Mouse (Mus musculus) activated CD4-positive, CD25-positive, alpha-beta regulatory T cell, adult 4 months (primary cell): ENCODE measurements around the gene Zg16. TPM values are rescaled to one million over a fixed set of nuclear protein-coding genes. Genes with fewer than 3 reads are reported as not detected.
"Not testable (repeated sequence)": the region's sequence is repeated elsewhere in the genome, so short reads cannot be mapped to it uniquely, and the experiment has no call there.

Experiments
- ATAC-seq: one replicate; pipeline ENCODE4 v1.8.0; 2017
- polyA plus RNA-seq, 2 experiments: library from polyadenylated mRNA; unstranded; fragments of 100-300 nt; shearing (Covaris generic); gene quantifications; one replicate each; pipeline ENCODE4 v1.2.1; 2017

Gene Zg16
- polyA plus RNA-seq, 2 experiments from 2014 or later: not detected

DNA sequence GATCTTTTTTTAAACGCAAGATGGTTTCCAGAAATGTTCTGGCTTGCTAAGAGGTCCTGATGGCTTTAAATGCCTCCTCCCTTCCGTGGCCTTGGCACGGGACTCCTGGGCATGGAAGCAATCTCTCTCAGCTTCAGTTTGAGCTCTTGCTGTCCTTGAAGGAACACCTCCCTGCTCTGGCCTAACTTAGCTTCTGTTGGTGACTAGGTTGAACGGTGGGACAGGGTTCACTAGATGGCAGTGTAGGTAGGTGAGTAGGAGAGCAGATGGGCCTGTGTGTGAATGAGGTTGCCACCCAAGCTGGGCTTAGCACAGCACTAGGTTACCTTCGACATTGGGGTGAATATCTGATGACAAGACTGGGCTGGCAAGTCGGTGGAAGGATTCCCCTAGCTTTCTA is 16.8 kb upstream of the Zg16 start:
- peak; percentile 34 for ATAC-seq

DNA sequence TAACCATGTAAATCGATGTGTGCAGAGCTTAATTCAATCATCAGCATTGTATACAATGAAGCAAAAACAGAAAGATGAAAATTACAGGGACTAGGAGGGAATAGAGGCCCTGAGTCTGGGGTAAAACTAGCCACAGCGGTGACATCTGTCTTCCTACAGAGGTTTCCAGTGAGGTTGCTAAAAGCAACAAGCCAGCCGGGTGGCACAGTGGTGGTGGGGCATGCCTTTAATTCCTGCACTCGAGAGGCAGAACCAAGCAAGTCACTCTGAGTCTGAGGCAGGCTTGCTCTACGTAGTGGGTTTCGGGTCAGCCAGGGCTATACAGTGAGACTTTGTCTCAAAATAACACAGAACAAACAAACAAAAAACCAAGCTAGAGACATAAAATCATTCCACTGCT is 15.0 kb upstream of the Zg16 start:
- no peak for ATAC-seq

DNA sequence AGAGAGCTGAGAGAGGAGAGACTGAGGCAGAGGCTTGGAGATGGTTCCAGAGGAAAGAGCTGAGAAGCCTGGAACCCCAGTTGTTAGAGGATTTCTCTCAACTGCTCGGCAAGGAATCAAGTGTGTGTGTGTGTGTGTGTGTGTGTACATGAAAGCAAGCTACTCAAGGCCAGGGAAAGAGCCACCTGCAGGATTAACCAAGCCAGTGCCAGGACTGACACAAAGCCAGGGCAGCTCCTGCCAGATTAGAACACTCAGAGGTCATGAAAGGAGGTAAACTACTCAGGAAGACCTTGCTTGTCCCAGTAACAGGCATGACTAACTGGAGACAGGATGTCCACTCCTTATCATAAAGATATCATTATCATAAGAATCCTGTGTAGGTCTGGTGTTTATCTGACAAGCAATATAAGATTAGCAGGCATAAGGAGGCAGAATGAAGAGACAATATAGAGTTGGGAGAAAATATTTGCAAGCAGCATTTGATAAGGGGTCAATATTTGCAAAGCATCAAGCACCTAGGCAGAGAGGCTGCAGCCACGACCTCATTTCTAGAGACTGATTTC is 14.4 kb upstream of the Zg16 start:
- no peak for ATAC-seq

DNA sequence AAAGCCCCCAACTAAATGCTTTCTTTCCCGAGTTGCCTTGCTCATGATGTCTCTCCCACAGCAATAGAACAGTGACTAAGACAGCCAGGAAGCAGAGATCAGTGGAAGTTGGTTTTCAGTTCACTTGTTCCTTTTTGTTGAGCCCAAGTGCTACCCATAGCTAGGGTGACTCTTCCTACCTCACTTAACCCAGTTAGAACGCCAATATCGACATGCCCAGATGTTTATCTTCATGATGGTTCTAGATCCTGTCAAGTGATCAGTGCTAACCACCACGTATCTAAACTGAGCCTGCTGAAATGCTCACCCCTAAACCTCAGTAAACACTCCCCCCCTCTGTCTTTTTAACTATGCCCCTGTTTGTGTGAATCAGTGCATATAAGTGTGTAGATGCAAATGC is 12.4 kb upstream of the Zg16 start:
- no peak for ATAC-seq

DNA sequence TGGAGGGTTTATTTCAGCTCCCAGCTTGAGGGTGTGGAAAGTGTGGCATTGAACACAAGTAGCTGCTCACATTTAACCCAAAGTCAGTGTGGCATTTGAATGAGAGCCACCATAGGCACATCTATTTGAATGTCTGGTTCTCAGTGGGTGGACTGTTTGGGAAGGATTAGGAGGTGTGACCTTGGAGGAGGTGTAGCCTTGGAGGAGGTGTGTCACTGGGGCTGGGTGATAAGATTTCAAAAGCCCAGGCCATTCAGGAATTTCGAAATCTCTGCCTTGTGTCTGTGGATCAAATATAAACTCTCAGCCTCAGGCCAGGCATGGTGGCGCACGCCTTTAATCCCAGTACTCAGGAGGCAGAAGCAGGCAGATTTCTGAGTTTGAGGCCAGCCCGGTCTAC is 11.8 kb upstream of the Zg16 start:
- no peak for ATAC-seq

DNA sequence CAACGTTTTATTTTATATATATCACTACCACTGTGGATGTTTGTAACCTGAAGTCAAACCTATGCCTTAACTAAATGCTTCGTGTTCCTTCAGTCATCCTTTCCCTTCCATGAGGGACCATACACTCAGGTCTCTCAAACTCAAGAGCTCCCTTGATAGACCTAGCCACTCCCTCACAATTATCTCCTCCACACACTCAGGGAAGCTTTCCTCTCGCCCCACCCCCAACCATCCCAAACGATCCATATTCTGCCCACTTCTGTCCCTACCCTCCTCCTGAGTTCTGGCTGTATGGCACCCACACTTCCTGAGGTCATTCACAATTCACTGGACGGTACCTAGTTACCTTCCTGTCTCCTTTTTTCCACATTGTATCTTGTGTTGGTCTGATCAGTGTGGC is 11.4 kb upstream of the Zg16 start:
- ATAC-seq: no peak

DNA sequence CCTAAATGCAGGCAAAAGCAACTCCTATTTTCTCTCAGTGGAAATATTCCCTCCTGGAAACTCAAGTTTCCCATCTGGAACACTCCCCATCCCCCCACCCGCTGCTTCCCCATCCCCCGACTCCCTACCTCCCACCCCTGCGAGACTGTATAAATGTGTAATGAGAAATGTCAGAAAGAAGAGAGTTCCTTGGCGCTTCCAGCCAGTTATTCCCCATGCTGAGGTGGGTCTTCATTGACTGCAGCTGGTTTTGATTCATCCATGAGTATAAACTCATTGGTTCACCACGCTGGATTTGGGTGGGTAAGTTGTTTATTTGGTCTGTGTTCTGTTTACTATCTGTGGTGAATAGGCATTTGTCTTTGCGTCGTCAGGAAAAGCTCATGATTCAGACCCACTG is 9.3 kb upstream of the Zg16 start:
- ATAC-seq: no peak

DNA sequence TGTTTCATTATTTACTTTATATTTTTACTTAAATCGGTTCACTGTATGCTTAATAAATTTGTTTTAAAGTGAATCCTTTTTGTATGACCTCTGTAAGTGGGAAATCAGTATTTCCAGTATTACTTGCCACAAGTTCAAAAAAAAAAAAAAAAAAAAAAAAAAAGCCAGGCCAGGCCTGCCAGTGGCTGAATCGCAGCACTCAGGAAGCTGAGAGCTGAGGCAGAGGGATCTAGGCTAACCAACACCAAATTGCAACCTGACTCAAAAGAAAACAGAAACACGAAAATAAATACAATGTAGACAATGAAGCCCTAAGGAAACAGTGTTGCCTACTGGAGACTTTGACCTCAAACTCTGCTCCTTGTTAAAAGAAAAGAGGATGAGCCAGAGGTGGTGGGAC is 6.8 kb upstream of the Zg16 start:
- no peak for ATAC-seq

DNA sequence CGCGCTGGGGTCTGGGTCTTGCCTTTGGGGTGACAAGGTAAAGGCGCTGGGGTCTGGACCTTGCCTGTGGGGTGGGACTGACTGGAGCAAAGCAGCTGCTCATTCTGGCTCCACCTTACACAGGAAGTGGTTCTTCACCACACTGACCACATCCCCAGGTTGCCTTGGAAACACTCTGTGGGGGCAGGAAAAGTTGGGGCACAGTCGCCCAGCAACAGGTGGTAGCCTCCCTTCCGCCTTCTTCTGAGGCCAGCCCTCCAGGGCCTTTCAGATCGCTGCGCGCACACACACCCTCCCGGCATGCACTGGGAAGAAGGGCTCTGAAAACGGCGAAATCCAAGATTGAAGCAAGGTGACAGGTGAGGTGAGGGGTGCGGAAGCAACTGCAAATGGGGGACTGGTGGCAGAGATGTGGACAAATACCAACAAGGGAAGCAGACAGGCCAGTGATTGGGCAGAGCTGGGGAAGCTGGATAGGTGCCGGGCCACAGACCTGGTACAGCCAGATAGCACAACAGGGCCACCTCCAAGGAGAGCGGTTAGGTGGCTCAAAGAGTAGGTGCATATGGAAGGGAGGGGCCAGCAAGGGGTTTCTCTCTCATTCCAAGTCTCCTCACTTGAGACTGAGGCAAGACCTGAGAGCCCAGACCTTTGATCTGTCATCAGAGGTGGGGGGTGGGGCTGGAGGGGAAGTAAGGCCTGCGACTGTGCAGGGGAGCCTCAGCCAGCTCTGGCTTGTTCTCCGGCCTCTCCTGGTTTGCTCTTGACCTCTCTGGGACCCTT is 4.2 kb upstream of the Zg16 start, which contains the start of gene AI467606:
TSS of gene AI467606 (plus strand) at position 246 of the 783 bp plus-strand sequence.
- peak; percentile 95 for ATAC-seq

DNA sequence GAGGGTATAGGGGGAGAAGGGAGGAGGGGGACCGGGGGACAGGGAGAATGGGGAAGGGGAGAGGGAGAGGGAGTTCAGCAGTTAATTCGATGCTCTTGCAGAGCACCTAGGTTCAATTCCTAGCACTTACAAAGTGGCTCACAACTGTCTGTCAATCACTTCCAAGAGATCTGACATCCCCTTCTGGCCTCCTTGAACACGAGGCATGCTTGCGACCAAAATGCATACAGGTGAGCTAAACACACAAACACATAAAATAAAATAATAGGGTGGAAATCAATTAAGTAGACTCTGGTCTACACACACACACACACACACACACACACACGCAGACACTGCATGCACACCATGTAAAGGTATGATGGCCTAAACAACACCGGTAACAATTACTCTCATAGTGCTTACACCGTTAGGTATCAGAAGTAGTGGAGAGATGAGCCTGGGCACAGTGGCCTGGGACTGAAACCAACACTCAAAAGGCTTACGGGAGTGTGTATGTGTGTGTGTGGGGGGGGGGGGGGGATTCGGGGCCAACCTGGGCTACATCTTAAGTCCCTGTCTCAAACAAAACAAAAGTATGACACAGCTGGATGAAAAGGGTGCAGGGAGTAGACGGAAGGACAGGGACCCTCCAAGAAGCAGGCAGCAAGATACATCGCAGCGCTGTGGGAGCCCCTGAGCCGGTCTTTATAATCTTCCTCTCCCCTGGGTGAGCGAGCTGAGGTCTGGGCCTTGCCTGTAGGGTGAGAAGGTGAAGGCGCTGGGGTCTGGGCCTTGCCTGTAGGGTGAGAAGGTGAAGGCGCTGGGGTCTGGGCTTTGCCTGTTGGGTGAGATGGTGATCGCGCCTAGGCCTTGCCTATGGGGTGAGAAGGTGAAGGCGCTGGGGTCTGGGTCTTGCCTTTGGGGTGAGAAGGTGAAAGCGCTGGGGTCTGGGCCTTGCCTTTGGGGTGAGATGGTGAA is 3.3 kb upstream of the Zg16 start:
- ATAC-seq: no peak

DNA sequence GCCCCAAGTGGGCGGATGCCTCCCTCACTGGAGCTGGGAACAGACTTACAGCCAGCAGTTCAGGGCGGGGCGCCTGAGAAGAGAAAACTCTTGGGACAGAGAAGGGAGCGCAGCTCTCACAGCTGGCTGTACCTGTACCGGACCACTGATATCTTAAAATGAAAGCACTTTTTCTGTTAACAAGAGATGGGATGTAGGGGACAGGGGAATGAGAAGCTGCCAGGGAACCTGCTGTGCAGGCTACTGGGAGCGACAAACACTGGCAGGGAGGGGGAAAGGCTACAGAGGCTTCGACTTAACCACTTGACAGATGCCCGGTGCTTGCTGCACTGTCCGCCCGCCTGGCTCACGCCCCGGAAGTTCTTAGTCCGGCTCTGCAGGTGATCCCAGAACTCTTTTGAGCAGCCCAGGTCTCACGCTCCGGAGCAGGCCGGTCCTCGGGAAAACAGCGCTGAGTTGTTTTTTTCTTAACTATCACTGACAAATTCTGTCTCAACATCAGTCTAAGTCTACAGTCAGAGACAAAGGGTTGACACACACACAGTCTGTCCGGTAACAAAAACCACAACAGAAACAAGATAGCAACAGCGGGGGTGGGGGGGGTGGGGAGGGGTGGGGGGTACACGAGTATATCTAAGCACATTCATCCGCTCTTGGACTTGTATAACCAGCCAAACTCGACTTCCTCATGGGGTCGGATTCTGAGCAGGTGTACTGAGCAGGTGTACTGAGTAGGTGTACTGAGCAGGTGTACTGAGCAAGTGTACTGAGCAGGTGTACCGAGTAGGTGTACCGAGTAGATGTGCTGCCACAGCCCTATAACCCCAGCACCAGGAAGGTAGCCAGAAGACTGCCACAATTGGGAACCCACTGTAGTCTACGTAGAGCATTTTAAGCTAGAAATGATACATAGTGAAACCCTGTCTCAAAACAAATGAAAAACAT is 2.0 kb upstream of the Zg16 start:
- no peak for ATAC-seq

DNA sequence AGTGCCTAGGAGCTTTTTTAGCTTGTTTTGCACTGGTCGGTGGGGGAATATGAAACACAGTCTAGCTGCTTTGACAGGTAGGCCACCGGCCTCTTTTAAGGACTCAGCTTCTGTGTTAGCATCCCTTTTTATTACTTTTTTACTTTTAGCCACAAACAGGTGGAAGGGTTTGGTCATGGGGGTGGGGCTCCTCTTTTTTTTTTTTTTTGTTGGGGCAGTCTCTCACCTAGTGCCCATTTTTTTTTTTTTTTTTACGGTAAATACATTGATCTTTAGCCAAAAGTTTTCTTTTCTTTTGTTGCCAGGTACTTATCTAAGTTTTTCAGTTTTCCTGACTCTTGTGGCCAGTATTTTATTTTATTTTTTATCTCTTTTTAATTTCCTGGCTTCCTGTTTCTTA is 955 bp upstream of the Zg16 start:
- ATAC-seq: no peak

DNA sequence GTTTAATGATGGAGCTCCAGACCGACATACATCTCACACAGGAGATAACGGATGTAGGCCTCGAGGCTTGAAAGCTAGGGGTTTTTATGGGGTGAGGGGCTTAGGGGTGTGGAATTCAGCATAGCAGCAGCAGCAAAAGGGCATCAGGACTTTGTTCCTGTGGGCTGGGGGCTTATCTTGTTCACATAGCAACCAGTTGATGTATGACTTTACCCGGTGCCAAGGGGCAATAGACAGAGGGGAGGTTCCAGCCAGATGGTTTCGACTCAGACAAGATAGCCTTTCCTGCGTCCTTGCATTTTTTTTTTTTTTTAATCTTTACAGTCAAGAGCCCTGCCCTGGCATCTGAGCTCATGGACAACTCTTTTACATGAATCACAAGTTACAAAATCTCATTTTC is 1.4 kb downstream of the Zg16 start:
- not testable (repeated sequence) for ATAC-seq

DNA sequence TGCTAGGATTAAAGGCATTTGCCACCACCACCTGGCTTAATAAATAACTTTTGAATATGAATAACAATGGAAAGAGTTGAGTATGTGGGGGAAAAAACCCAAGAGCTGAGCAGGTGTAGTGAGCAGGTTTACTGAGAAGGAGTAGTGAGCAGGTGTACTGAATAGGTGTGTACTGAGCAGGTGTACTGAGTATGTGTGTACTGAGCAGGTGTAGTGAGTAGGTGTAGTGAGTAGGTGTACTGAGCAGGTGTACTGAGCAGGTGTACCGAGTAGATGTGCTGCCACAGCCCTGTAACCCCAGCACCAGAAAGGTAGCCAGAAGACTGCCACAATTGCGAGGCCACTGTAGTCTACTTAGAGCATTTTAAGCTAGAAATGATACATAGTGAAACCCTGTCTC is 2.3 kb downstream of the Zg16 start:
- no peak for ATAC-seq

DNA sequence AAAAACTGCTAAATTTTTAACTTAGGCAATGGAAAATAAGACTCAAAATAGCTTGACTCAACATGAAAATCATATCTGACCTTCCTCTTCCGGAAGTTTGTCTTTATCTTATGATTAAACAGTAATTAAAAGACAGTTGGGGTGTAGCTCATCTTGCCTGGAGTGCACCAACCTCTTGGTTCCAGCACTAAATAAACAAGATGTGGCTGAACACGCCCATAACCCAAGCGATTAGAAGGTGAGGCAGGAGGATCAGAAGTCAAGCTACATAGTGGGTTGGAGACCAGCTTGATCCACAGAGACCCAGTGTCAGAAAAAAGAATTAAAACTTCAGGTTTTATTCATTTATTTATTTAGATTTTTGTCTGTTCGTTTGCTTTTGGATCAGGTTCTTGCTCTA is 3.4 kb downstream of the Zg16 start:
- ATAC-seq: peak; percentile 63

DNA sequence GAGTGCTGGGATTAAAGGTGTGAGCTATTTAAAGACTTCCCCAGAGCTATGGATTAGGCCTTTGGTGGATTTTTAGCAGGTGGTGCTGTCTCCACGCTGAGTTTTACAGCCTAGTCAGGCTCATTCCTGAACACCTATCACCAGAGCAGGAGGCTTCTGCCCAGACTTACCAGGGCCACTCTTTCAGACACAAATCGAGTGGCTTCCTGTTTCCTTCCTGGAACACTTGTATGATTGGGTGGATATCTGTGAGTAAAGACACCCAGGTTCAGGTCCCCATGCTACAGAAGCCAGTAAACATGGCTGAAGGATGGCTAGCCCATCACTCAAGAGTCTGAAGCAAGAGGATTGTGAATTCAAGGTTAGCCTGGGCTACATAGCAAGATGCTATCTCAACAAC is 4.1 kb downstream of the Zg16 start:
- no peak for ATAC-seq

DNA sequence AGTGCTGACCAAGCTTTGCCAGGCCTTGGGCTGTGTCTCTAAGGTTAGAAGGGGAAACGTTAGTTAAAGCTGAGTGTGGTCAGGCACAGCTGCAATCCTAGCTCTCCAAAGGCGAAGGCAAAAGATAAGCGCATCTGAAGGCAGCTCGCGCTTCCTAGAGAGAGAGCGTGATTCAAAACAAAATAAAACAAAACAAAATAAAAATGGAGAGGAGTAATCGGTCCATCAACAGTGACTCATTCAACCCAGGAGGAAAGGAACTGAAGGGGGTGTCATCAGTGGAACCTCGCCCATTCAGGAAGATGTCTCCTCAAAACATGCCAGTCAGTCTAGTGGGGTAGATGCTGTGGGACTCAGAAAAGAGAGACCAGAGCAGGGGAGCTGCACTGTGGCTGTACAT is 4.9 kb downstream of the Zg16 start:
- no peak for ATAC-seq

DNA sequence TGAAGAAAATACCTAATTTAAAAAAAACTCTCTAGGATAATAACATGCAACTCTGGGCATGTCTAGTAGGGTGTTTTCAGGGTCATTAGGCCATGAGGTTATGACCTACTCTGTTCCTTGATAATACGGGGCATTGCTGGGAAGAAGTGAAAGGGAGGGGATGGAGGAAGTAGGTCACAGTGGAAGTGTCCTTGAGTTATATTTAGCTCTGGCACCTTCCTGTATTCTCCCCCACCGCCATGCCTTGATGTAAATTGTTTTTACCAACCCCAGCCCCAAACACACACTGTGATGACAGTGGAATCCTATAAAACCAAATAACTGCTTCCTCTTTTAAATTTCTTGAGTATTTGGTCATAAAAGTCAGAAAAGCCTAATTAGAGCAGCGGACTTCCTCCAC is 7.1 kb downstream of the Zg16 start:
- no peak for ATAC-seq

DNA sequence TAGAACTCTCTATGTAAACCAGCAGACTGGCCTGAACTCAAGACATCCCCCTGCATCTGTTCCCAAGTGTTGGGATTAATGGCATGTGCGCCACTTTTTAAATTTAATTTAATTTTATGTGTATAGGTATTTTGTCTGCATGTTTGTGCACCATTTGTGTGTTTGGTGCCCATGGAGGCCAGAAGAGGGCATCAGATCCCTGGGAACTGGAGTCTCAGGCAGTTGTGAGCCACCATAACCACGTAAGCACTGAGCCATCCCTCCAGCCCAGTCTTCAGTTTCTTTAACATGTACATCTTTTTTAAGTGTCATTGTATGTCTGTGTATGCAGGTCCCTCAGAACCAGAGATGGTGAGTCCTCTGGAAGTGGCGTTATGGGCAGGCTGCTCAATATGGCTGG is 9.4 kb downstream of the Zg16 start:
- ATAC-seq: no peak

DNA sequence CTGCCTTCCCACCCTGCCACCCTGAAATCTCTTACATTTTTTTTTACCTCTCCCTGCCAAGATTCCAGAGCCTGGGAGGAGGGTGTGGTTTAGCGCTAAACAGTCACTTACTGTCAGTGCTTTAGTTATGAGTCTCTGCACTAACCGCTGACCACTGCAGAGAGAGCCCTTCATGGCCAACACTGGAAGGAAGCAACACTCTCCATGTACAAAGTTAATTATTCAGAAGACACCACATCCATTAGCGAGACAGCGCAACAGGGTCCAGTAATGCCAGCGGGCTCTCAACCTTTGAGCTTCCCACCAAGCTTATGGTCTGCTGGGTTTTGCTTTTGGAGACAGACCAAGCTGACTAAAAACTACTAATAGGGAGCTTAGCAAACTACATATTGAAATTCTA is 10.9 kb downstream of the Zg16 start:
- ATAC-seq: no peak

DNA sequence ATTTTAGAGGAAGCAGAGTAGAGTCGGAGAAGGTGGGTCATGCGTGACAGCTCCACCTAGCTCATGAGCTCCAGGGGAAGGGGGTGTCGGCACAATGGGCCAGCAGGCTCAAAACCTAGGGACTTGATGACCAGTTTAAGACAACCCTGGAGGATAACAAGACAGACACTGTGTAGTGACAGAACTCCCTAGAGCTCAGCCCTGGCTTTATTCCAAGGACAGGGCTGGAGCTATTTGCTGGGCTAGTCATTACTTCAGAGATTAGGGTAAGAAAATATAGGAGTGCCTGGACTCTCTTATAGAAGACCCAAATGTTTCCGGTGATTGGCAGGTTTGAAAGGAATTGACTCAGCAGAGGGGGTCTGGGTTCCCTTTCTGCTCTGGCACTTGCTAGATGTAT is 13.9 kb downstream of the Zg16 start:
- no peak for ATAC-seq

DNA sequence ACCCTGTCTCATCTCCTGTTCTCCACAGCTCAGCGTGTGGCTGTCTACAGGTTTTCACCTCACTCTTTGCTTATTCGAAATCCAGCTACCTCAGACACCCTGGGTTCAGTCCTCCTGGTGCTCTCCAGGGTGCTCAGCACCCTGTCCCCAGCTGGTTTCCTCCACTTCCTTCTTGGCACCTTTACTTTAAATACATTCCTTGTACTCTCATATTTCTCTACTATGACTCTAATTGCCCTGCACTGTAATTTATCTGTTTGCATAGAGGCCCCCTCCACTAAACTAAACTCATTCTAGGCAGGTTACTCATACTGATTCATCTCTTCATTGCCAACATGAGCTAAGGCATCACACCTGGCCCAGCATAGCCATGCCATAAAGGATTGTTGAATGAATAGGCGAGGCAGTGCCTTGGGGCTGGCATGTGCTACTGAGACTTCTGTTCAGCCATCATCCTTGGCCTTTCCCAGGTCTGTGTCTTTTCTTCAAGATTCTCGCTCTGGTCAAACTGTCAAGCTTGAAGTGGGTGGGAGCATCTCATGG is 16.2 kb downstream of the Zg16 start:
- no peak for ATAC-seq
